Mouse (Mus musculus): ENCODE measurements around the gene Use1.

- TF ChIP-seq MYC (IDR thresholded peaks at IDR 0.05; ENCODE audit: low read depth, low read length) (no peak), EP300 (IDR thresholded peaks at IDR 0.05; ENCODE audit: low read depth in 1 of 2, low read length in 2 of 2) (no peak), MXI1 (IDR thresholded peaks at IDR 0.05; ENCODE audit: low read depth, low read length) (no peak), POLR2AphosphoS2 (IDR thresholded peaks at IDR 0.05; ENCODE audit: low read length) (0 out of 2 replicates have a peak, but pooled peaks have one; percentile 31), ZC3H11A (IDR thresholded peaks at IDR 0.05; ENCODE audit: low read depth, low read length) (no peak), ZKSCAN1 (IDR thresholded peaks at IDR 0.05; ENCODE audit: low read depth, low read length) (no peak), GATA1 (IDR thresholded peaks at IDR 0.05; ENCODE audit: low read depth, low read length) (no peak), POLR2A (IDR thresholded peaks at IDR 0.05; ENCODE audit: control insufficient read depth in 1 of 2, insufficient read depth in 1 of 2, low read depth in 1 of 2, low read length in 2 of 2, poor library complexity in 1 of 2) (no peak), MAFK (IDR thresholded peaks at IDR 0.05; ENCODE audit: borderline replicate concordance, low read depth, low read length) (no peak), CTCF (IDR thresholded peaks at IDR 0.05 in 2 of 3, conservative IDR thresholded peaks at IDR 0.05 in 1 of 3; ENCODE audit: control insufficient read depth in 1 of 3, insufficient read depth in 1 of 3, low read depth in 2 of 3, low read length in 3 of 3, poor library complexity in 1 of 3, severe bottlenecking in 1 of 3) (no peak), USF1 (IDR thresholded peaks at IDR 0.05; ENCODE audit: low read depth, low read length) (no peak), KAT2A (conservative IDR thresholded peaks at IDR 0.05; ENCODE audit: low read depth, low read length) (no peak), MAX (IDR thresholded peaks at IDR 0.05; ENCODE audit: low read length) (no peak)
Measured at GRCm38 (mm10) chr8:71403107-71403885, 36.6 kb downstream of the Use1 start.

All from MEL (cell line).